Mouse (Mus musculus) limb, embryonic 15.5 days (tissue): ENCODE measurements around the gene Rrm2. TPM values are rescaled to one million over a fixed set of nuclear protein-coding genes. Genes with fewer than 3 reads are reported as not detected.
A peak's percentile ranks its signal among the peaks of the same experiment; 100 is the strongest.
"Not testable (repeated sequence)": the region's sequence is repeated elsewhere in the genome, so short reads cannot be mapped to it uniquely, and the experiment has no call there.

Source experiments
- ATAC-seq: fragments of 200-750 bp; cut with Nextera tagmentation; 2 replicates; pipeline ENCODE4 v1.8.0; 2017; ENCODE audit warnings: low read depth, moderate TSS enrichment; ENCODE audit not compliant: insufficient number of reproducible peaks, low FRiP score, low TSS enrichment
- H3K27ac ChIP-seq: fragments of 300-500 bp; sonication (generic); 2 replicates; pipeline ENCODE4 v1.5.1; 2015; ENCODE audit warnings: moderate library complexity, mild to moderate bottlenecking, inconsistent platforms
- H3K27me3 ChIP-seq: fragments of 300-500 bp; sonication (generic); 2 replicates; pipeline ENCODE4 v1.6.1; 2015; ENCODE audit warnings: inconsistent platforms
- H3K36me3 ChIP-seq: fragments of 300-500 bp; sonication (generic); 2 replicates; pipeline ENCODE4 v1.6.1; 2015; ENCODE audit warnings: inconsistent platforms
- H3K4me1 ChIP-seq: fragments of 300-500 bp; sonication (generic); 2 replicates; pipeline ENCODE4 v1.6.1; 2015; ENCODE audit warnings: inconsistent platforms
- H3K4me2 ChIP-seq: fragments of 300-500 bp; sonication (generic); 2 replicates; pipeline ENCODE4 v1.6.1; 2015; ENCODE audit warnings: mild to moderate bottlenecking, inconsistent platforms
- H3K4me3 ChIP-seq: fragments of 300-500 bp; sonication (generic); 2 replicates; pipeline ENCODE4 v1.5.1; 2015; ENCODE audit warnings: mild to moderate bottlenecking, inconsistent platforms
- H3K9ac ChIP-seq: fragments of 300-500 bp; sonication (generic); 2 replicates; pipeline ENCODE4 v1.6.1; 2015; ENCODE audit warnings: inconsistent platforms
- H3K9me3 ChIP-seq: fragments of 300-500 bp; sonication (generic); 2 replicates; pipeline ENCODE4 v1.6.1; 2016; ENCODE audit warnings: inconsistent platforms
- WGBS: fragments of 180-500 bp; shearing (Covaris S2); methylation state at CpG from one replicate; pipeline ENCODE4 v1.1.7; 2015; 5-methylcytosine and 5-hydroxymethylcytosine counted together
- polyA plus RNA-seq: library from polyadenylated mRNA; unstranded; fragments of >200 nt; fragmentation: Nextera tagmentation; extraction: Ambion mirVana; gene quantifications from 2 replicates; pipeline ENCODE4 v1.2.1, GENCODE M21; 2015

Rrm2 gene
- polyA plus RNA-seq, 1 experiment from 2014 or later = 159 TPM

DNA sequence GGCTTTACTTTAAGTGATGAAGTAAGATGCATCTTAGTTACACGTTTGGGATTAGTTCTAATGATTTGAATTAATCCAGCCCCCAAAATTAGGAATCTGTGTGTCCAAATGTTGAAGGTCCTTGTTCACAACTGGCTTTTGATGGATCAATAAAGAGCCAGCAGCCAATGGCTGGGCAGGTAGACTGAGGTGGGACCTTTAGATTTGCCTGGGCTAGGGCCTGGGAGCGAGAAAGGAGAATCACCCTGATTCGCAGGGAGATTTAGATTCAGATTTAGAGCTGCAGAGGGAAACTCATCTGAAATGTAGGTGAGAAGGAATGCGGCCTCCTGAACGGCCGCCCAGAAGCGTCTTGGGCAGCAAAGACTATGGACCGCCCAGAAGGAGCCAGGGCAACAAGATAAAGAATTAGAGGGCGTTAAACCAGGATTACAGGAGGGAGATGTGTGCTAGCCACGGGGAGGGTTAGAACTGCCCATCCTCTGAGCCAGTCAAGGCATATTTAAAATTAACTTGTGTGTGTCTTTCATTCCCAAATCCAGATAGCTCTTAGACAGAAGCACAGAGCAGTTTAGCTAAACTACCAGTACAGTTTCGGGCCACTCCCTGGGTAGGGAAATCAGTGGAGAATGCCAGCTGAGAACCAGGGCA lies 21.2 kb upstream of the Rrm2 start:
- no peak overlapping the region for H3K27ac ChIP-seq
- H3K4me3 ChIP-seq = no peak overlapping the region
- 71% methylated on average over 11 of the region's 11 CpGs for WGBS
- peaks cover 12% of the 10 kb centered on the region for H3K4me1 ChIP-seq
- H3K27me3 ChIP-seq = no peaks in the 10 kb centered on the region; the same call in 1 of the 2 replicates
- ATAC-seq = no peak
- no peaks in the 10 kb centered on the region for H3K9me3 ChIP-seq
- no peaks in the 10 kb centered on the region for H3K36me3 ChIP-seq
- H3K4me2 ChIP-seq = no peak overlapping the region
- no peak overlapping the region for H3K9ac ChIP-seq

GRCm38 (mm10) chr12:24690351-24690750 lies 17.7 kb upstream of the Rrm2 start:
- WGBS = 75% methylated on average over 3 of the region's 3 CpGs
- H3K27me3 ChIP-seq = no peaks in the 10 kb centered on the region
- H3K4me2 ChIP-seq = no peak overlapping the region
- no peak overlapping the region for H3K4me3 ChIP-seq
- no peak for ATAC-seq
- no peaks in the 10 kb centered on the region for H3K9me3 ChIP-seq
- no peak overlapping the region for H3K27ac ChIP-seq
- H3K36me3 ChIP-seq = no peaks in the 10 kb centered on the region
- no peaks in the 10 kb centered on the region for H3K4me1 ChIP-seq
- no peak overlapping the region for H3K9ac ChIP-seq

- Histone ChIP-seq H3K4me1 (no peaks in the 10 kb centered on the region), H3K9ac (no peak overlapping the region), H3K36me3 (no peaks in the 10 kb centered on the region), H3K9me3 (no peaks in the 10 kb centered on the region), H3K27ac (no peak overlapping the region), H3K4me2 (no peak overlapping the region), H3K27me3 (0 out of 2 replicates have a peak, but pooled peaks cover 5% of the 10 kb centered on the region), H3K4me3 (no peak overlapping the region)
- WGBS = 35% methylated on average over 16 of the region's 16 CpGs
- no peak for ATAC-seq
Measured at GRCm38 (mm10) chr12:24696500-24697483, 11.2 kb upstream of the Rrm2 start.

- ATAC-seq = no peak
- Histone ChIP-seq H3K9ac (no peak overlapping the region), H3K4me3 (no peak overlapping the region), H3K9me3 (no peaks in the 10 kb centered on the region), H3K4me2 (no peak overlapping the region), H3K36me3 (no peaks in the 10 kb centered on the region), H3K4me1 (no peaks in the 10 kb centered on the region), H3K27me3 (0 out of 2 replicates have a peak, but pooled peaks cover 5% of the 10 kb centered on the region), H3K27ac (no peak overlapping the region)
- WGBS = 60% methylated on average over 8 of the region's 8 CpGs
Measured at GRCm38 (mm10) chr12:24697484-24698204, 10.4 kb upstream of the Rrm2 start.

GRCm38 (mm10) chr12:24698514-24698913 lies 9.5 kb upstream of the Rrm2 start:
- H3K27ac ChIP-seq = no peak overlapping the region
- WGBS = 75% methylated on average over 3 of the region's 3 CpGs
- no peaks in the 10 kb centered on the region for H3K9me3 ChIP-seq
- H3K9ac ChIP-seq = no peak overlapping the region
- ATAC-seq = no peak
- no peak overlapping the region for H3K4me2 ChIP-seq
- no peaks in the 10 kb centered on the region for H3K36me3 ChIP-seq
- no peak overlapping the region for H3K4me3 ChIP-seq
- no peaks in the 10 kb centered on the region for H3K4me1 ChIP-seq
- H3K27me3 ChIP-seq = 0 out of 2 replicates have a peak, but pooled peaks cover 5% of the 10 kb centered on the region

- ATAC-seq = no peak
- H3K9me3 ChIP-seq = no peaks in the 10 kb centered on the region
- H3K36me3 ChIP-seq = no peaks in the 10 kb centered on the region
- no peak overlapping the region for H3K4me3 ChIP-seq
- H3K27me3 ChIP-seq = 0 out of 2 replicates have a peak, but pooled peaks cover 5% of the 10 kb centered on the region
- H3K4me1 ChIP-seq = no peaks in the 10 kb centered on the region
- H3K4me2 ChIP-seq = no peak overlapping the region
- no peak overlapping the region for H3K27ac ChIP-seq
- no peak overlapping the region for H3K9ac ChIP-seq
- 61% methylated on average over 10 of the region's 10 CpGs for WGBS
Measured at GRCm38 (mm10) chr12:24699578-24699977, 8.5 kb upstream of the Rrm2 start.

- ATAC-seq, H3K27ac ChIP-seq, H3K9ac ChIP-seq, H3K4me2 ChIP-seq, H3K4me3 ChIP-seq, H3K4me1 ChIP-seq, H3K27me3 ChIP-seq, H3K9me3 ChIP-seq, H3K36me3 ChIP-seq: not testable (repeated sequence)
- 87% methylated on average over 9 of the region's 9 CpGs for WGBS
Measured at GRCm38 (mm10) chr12:24701621-24702020, 6.4 kb upstream of the Rrm2 start.

DNA sequence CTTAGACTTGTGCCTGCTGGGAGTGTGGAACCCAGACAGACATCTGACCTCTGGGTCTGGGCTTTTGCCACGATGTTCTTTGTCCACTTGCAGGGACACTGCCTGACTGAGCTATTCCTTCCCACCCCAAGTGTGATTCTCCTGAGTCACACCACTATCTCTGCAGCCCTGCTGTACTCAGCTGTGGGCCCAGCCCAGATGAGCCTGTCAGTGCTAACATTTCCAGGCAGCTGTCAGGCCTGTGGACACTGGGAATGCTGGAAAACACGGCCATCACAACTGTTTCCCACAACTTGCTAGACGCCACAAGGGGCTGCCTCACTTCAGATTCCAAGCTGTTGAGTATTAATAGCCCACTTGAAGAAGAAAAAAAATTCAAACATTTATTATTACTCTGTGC lies 5.0 kb upstream of the Rrm2 start:
- H3K27me3 ChIP-seq = 0 out of 2 replicates have a peak, but pooled peaks cover 5% of the 10 kb centered on the region
- no peak; the same call in 1 of the 2 replicates for ATAC-seq
- no peak overlapping the region for H3K9ac ChIP-seq
- peaks cover 20% of the 10 kb centered on the region for H3K4me1 ChIP-seq
- no peak overlapping the region for H3K27ac ChIP-seq
- H3K4me2 ChIP-seq = no peak overlapping the region
- no peaks in the 10 kb centered on the region for H3K9me3 ChIP-seq
- WGBS = 75% methylated on average over 3 of the region's 3 CpGs
- no peak overlapping the region for H3K4me3 ChIP-seq
- H3K36me3 ChIP-seq = no peaks in the 10 kb centered on the region

DNA sequence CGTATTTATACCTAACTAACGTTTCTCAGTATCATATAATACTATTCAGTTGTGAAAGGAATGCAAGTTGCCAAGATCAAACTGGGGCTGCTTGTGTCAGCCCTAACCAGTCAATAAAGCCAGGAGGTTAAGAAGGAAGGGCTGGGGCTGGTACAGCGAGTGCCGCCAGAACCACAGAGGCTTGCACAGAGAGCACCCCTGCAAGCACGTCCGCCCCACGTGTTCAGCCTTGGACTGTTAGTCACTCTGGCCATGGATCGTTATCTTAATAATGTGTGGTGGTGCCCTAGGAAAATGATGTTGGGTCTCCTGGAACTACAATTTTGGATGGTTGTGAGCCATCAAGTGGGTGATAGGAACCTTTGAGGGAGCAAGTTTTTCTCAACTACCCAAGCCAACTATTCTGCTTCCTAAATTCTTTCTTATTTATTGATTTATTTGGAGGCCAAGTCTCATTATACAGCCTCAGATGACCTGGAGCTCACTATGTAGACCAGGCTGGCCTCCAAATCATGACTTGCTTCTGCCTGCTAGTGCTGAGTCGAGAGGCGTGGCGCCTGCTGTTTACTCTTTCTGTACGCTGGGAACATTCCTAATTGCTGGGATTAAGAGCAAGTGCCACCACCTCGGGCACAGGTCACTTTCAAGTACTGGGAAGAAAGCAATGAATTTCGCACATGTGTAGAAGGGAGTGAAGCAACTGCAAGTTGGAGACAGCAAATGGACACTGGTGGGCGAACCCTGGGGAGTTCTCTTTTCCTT lies 2.4 kb upstream of the Rrm2 start:
- no peak overlapping the region for H3K9ac ChIP-seq
- H3K4me2 ChIP-seq = no peak overlapping the region
- H3K4me3 ChIP-seq = no peak overlapping the region
- no peak for ATAC-seq
- no peaks in the 10 kb centered on the region for H3K27me3 ChIP-seq
- no peak overlapping the region for H3K27ac ChIP-seq
- no peaks in the 10 kb centered on the region for H3K9me3 ChIP-seq
- 70% methylated on average over 15 of the region's 15 CpGs for WGBS
- H3K36me3 ChIP-seq = no peaks in the 10 kb centered on the region
- H3K4me1 ChIP-seq = peaks cover 34% of the 10 kb centered on the region

DNA sequence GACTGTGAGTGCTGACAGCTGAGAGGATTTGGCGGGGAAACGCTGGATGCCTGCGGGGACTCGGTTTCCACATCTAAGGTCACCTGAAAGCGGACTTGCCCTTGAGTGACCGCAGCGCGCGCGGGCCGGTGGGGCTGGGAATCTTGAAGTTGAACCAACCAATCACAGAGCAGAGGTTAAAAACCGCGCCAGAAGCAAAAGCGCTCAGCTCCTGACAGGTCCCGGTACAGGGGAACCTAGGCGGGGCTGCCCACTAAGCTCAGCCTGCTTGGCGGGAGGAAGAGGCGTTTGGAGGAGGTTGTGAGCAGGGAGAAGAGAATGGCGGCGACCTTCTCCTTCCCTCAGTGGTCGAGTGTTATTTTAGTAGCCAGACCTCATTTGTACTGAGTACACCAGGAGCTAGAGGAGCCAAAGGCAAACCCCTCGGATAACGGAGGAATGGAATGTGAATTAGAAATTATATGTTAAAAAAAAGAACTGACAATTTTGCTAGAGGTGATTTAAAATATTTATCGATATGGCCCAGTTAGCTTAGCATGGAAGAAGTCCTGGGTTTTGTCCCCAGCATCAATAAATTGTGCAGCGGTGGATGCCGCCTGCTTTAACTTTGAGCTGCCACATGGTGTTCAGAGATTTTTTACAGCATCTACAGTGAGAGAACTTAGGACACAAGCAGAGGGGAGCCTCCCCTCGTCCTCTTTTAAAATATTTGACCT lies 1.1 kb upstream of the Rrm2 start:
- under 1% methylated on average over 27 of the region's 27 CpGs for WGBS
- Histone ChIP-seq H3K9me3 (no peaks in the 10 kb centered on the region), H3K4me2 (peak overlapping the region; percentile 96), H3K27ac (peak overlapping the region; percentile 27; the same call in 1 of the 2 replicates), H3K4me1 (peaks cover 40% of the 10 kb centered on the region), H3K36me3 (peaks cover 9% of the 10 kb centered on the region), H3K4me3 (peak overlapping the region; percentile 93), H3K27me3 (no peaks in the 10 kb centered on the region), H3K9ac (peak overlapping the region; percentile 73; the same call in 1 of the 2 replicates)
- ATAC-seq = no peak

DNA sequence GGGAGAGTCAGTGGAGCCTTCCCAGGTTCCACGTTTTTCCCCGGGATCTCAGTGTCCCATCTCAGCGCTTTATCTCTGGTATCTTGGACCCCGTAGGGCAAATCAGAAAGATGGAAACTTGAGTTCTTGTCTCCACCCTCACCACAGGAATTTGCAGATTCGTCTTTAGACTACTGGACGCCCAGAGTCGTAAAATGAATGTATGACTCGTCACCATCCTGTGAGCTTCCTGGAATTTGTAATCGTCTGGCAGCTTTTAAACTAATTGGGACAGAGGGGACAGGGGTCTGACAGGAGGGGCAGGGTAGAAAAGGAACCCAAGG lies 600 bp upstream of the Rrm2 start:
- WGBS = under 1% methylated on average over 9 of the region's 9 CpGs
- no peaks in the 10 kb centered on the region for H3K9me3 ChIP-seq
- peaks cover 13% of the 10 kb centered on the region for H3K36me3 ChIP-seq
- H3K4me3 ChIP-seq = peak overlapping the region; percentile 93
- H3K4me1 ChIP-seq = peaks cover 40% of the 10 kb centered on the region
- no peak for ATAC-seq
- peak overlapping the region; percentile 73 for H3K9ac ChIP-seq
- peak overlapping the region; percentile 96 for H3K4me2 ChIP-seq
- H3K27ac ChIP-seq = peak overlapping the region; percentile 27; the same call in 1 of the 2 replicates
- no peaks in the 10 kb centered on the region for H3K27me3 ChIP-seq
